Mouse (Mus musculus): ENCODE data around the gene Nanos1. TPM values are rescaled to one million over a fixed set of nuclear protein-coding genes. Genes with fewer than 3 reads are reported as not detected.

Nanos1 gene
- 9.0 and 9.6 TPM in 2 replicates for polyA plus RNA-seq (2016; fragmentation: Nextera tagmentation; extraction: Ambion mirVana)

DNA sequence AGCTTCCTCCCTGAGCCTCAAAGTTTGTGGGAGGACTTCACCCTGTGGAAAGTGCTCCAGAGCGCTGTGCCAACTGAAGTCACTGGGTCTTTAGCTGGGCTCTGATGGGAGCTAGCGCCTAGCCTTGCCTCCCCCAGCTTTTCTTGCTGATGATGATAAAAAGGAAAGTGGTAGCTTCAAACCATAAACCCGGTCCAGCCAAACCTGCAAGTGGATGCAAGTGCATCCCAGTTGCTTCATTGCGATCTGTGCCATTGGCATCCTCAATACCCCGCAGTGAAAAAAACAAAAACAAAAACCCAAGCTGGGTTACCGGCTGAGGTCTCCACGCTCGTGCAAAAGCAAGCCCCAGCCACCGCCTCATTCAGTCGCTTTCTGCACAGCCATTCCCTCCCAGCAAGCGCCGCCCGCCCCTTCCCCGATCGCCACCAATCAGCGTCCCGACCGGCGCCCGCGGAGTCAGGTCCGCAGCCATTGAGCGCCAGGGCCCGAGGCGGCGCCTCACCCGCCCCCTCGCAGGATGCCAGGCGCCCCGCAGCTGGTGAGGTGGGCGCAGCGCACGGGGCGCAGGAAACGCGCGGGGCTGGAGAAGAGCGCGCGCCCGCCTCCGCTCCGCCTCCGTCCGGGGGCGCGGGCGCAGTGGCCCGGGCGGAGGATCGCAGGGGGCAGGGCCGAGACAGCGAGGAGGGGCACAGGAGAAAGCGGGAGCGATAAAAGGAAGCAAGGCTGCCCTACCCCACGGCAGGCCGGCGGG, at the start of gene Nanos1:
TSS of gene Nanos1 (plus strand) at position 550 of the 754 bp plus-strand sequence.
- WGBS: under 1% methylated on average over 54 of the region's 58 CpGs
- Histone ChIP-seq H3K27ac (peak within 1 kb of the TSS; percentile 89), H3K4me2 (replicated peaks) (peak within 1 kb of the TSS; percentile 98), H3K27me3 (peaks cover 17% of the 10 kb centered on the region), H3K4me3 (peak within 1 kb of the TSS; percentile 85), H3K4me1 (peaks cover 19% of the 10 kb centered on the region), H3K9me3 (replicated peaks) (no peaks in the 10 kb centered on the region), H3K9ac (peak within 1 kb of the TSS; percentile 81), H3K36me3 (peaks cover 8% of the 10 kb centered on the region; the same call in 1 of the 2 replicates)
- peak; percentile 96 for ATAC-seq (ENCODE audit: low FRiP score)

DNA sequence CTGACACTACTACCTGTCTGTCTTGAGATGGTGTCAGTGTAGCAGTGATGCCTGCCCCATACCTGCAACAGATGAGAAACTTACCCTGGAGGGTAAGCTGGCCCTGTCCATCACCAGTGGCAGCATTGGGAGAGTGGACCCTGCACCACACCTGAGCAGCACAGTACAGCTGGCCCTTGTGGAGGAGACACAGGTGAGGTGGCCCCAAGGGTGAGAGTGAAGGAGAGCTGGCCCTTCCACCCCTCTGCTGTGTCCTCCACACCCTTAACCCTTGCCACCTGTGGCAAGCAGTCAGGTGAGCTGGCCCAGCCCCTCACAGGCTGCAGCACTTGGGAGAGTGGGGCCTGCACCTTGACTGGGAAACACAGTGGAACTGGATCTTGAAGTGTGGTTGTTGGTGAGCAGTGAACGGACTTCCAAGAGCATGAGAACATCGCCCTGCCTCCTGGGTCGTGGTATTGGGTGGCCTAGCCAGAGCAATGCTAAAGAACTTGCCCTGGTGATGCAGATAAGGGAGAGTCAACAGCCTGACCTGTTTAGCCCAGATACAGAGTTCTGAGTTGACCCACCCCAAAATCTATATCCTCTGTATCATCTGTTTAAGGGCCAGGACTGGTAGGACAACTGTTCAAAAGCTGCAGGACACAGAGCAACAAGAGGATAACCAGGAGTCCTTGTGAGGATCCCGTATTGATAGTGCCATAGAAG, 46.4 kb upstream of the Nanos1 start:
- Histone ChIP-seq H3K9ac (no peak overlapping the region), H3K36me3 (no peaks in the 10 kb centered on the region), H3K9me3 (replicated peaks) (no peaks in the 10 kb centered on the region), H3K4me3 (no peak overlapping the region), H3K27ac (no peak overlapping the region), H3K4me2 (replicated peaks) (no peak overlapping the region), H3K27me3 (no peaks in the 10 kb centered on the region), H3K4me1 (no peaks in the 10 kb centered on the region)
- 85% methylated on average over 4 of the region's 4 CpGs for WGBS
- ATAC-seq (ENCODE audit: low FRiP score): no peak

DNA sequence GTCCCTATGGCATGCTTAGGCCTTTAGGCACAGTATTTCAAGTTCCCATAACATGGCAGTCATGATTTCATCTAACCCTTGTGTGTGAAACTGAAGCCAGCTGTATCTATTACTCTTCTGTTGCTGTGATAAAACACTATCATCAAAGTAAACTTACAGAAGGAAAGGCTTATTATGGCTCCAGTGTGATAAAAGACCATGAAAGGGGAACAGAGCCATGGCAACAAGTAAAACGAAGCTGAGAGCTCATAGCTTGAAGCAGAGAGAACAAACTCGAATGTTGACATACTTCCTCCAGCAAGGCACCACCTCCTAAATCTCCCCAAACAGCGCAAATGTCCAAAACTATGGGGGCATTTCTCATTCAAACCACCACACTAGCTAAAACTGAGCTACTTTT, 45.6 kb upstream of the Nanos1 start:
- ATAC-seq (ENCODE audit: low FRiP score): no peak
- no peaks in the 10 kb centered on the region for H3K4me1 ChIP-seq
- H3K36me3 ChIP-seq: no peaks in the 10 kb centered on the region
- H3K27ac ChIP-seq: no peak overlapping the region
- H3K27me3 ChIP-seq: no peaks in the 10 kb centered on the region
- H3K4me3 ChIP-seq: no peak overlapping the region
- no peak overlapping the region for H3K9ac ChIP-seq
- no peak overlapping the region for H3K4me2 ChIP-seq (replicated peaks)
- H3K9me3 ChIP-seq (replicated peaks): no peaks in the 10 kb centered on the region
- 52% methylated on average over 3 of the region's 3 CpGs for WGBS

DNA sequence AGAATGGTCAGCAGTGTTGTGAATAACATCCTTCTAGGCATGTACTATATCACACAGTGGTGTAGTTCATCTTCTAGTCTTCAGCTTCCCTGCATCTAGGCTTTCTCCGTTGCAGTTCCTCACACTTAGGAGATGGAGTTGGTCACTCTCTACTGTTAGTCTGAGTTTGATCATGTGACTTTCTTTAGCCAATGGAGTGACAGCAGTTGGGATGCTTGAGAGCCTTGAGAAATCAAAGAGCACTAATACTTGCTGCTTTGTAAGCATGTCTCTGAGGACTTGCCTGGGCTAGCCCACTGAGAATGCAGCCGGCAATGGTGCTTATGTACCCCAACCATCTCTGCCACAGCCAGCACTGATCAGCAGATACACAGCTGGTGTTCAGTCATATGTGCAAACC, 43.2 kb upstream of the Nanos1 start:
- no peak for ATAC-seq (ENCODE audit: low FRiP score)
- Histone ChIP-seq H3K4me1 (no peaks in the 10 kb centered on the region), H3K27me3 (no peaks in the 10 kb centered on the region), H3K4me2 (replicated peaks) (no peak overlapping the region), H3K27ac (no peak overlapping the region), H3K9me3 (replicated peaks) (no peaks in the 10 kb centered on the region), H3K36me3 (no peaks in the 10 kb centered on the region), H3K9ac (no peak overlapping the region), H3K4me3 (no peak overlapping the region)
- 89% methylated on average over 2 of the region's 2 CpGs for WGBS

DNA sequence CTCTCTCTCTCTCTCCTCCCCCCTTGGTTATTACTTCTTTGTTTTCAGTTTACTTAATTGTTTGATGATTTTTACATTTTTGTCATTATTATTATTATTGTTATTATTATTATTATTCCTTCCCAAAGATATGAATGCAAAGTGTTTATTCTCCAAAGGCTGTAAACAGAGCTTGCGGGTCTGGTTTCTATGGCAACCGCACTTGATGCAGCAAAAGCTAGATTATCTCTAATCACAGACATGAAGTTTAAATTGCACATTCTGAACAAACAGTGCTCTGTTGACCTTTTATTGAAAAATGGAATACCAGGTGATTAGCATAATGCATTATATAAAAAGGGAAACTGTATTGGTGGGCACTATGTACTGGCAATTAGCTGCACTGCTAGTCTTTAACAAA, 39.4 kb upstream of the Nanos1 start:
- WGBS: 90% methylated on average over 2 of the region's 2 CpGs
- H3K36me3 ChIP-seq: no peaks in the 10 kb centered on the region
- no peak for ATAC-seq (ENCODE audit: low FRiP score)
- H3K9me3 ChIP-seq (replicated peaks): no peaks in the 10 kb centered on the region
- no peak overlapping the region for H3K9ac ChIP-seq
- no peak overlapping the region for H3K27ac ChIP-seq
- no peak overlapping the region for H3K4me2 ChIP-seq (replicated peaks)
- no peaks in the 10 kb centered on the region for H3K27me3 ChIP-seq
- H3K4me1 ChIP-seq: no peaks in the 10 kb centered on the region
- no peak overlapping the region for H3K4me3 ChIP-seq

DNA sequence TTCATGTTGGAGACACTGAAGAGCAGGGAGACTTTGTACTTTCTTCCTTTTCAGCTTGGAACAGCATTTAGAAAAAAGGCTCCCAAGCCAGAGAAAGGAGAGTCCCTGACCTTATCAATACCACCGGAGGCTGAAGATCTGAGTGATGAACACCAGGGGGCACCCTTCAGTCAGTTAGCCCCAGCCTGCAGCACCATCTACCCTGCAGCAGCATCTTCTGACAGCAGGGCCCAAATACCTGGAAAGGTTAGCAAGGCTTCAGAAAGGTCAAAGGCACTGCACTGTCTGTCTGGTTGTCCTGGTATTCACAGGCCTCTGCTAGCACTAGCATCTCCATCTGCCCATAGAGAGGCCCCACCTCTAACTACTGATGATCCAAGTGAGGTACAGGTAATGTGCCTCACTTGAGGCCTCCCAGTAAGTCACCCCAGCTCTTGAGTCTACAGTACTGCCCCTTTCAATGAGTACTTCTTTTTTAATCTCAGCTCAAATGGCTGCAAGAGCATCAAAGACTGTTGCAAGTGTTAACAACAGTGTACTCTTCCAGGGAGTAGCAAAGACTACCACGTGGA, 25.4 kb upstream of the Nanos1 start:
- Histone ChIP-seq H3K4me1 (no peaks in the 10 kb centered on the region), H3K4me3 (no peak overlapping the region), H3K36me3 (no peaks in the 10 kb centered on the region), H3K27ac (no peak overlapping the region), H3K9ac (no peak overlapping the region), H3K4me2 (replicated peaks) (no peak overlapping the region), H3K9me3 (replicated peaks) (no peaks in the 10 kb centered on the region), H3K27me3 (no peaks in the 10 kb centered on the region)
- ATAC-seq (ENCODE audit: low FRiP score): no peak
- WGBS: 49% methylated on average over 2 of the region's 2 CpGs

DNA sequence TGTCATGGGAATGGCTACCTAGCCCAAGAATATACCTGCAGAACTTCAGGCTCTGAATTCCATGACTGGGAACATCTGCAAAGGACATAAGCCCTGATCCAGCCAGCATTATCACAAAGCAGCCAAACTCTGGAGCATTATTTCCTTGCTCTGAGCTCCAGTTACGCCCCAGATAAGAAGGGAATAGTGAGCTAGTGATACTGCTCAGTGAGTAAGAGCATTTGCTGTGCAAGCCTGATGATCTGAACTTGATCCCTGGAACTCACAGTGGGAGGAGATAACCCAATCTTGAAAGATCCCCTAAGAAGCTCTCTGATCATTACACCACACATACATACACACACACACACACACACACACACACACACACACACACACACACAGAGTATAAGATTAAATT, 24.5 kb upstream of the Nanos1 start:
- Histone ChIP-seq H3K4me2 (replicated peaks) (no peak overlapping the region), H3K27me3 (no peaks in the 10 kb centered on the region), H3K9me3 (replicated peaks) (no peaks in the 10 kb centered on the region), H3K36me3 (no peaks in the 10 kb centered on the region), H3K9ac (no peak overlapping the region), H3K4me1 (no peaks in the 10 kb centered on the region), H3K27ac (no peak overlapping the region), H3K4me3 (no peak overlapping the region)
- 70% methylated on average over 1 of the region's 1 CpGs for WGBS
- ATAC-seq (ENCODE audit: low FRiP score): no peak

DNA sequence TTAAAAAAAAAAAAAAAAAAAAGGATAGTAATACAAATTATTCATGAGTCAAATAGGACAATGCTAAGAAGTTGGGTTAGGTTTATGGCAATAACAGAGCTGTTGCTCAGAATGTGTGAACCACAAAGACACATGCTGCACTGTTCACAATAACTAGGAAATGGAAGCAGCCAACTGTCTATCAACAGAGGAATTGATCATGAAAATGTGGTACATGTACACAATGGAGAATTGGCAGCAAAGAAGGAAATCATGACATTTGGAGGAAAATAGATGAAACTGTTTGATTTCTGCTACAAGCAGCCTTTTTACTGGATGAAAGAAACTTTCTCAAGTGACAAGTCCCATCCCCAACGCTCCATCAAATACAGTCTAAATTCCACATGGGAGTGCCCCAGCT, 23.8 kb upstream of the Nanos1 start:
- H3K27me3 ChIP-seq: no peaks in the 10 kb centered on the region
- H3K4me2 ChIP-seq (replicated peaks): no peak overlapping the region
- no peak overlapping the region for H3K9ac ChIP-seq
- no peak for ATAC-seq (ENCODE audit: low FRiP score)
- H3K27ac ChIP-seq: no peak overlapping the region
- no peak overlapping the region for H3K4me3 ChIP-seq
- 63% methylated on average over 1 of the region's 1 CpGs for WGBS
- H3K36me3 ChIP-seq: no peaks in the 10 kb centered on the region
- H3K9me3 ChIP-seq (replicated peaks): no peaks in the 10 kb centered on the region
- H3K4me1 ChIP-seq: no peaks in the 10 kb centered on the region

DNA sequence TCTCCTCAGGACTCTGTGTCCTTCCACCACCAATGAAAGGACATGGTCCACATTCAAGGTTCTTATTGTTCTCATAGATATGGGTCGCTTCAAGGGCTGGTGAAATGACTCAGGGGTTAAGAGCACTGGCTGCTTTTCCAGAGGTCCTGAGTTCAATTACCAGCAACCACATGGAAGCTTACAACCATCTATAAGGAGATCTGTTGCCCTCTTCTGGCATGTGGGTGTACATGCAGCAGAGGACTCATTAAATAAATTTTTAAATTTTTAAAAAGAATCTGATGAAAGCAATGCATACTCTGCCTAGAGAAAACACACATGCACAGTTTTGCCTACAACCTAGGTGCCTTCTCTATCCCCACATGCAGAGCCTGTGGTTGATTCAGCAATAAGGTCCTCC, 15.2 kb upstream of the Nanos1 start:
- Histone ChIP-seq H3K4me3 (no peak overlapping the region), H3K27me3 (no peaks in the 10 kb centered on the region), H3K4me1 (no peaks in the 10 kb centered on the region), H3K36me3 (no peaks in the 10 kb centered on the region), H3K27ac (no peak overlapping the region), H3K9ac (no peak overlapping the region), H3K9me3 (replicated peaks) (no peaks in the 10 kb centered on the region), H3K4me2 (replicated peaks) (no peak overlapping the region)
- 42% methylated on average over 1 of the region's 1 CpGs for WGBS
- no peak for ATAC-seq (ENCODE audit: low FRiP score)

DNA sequence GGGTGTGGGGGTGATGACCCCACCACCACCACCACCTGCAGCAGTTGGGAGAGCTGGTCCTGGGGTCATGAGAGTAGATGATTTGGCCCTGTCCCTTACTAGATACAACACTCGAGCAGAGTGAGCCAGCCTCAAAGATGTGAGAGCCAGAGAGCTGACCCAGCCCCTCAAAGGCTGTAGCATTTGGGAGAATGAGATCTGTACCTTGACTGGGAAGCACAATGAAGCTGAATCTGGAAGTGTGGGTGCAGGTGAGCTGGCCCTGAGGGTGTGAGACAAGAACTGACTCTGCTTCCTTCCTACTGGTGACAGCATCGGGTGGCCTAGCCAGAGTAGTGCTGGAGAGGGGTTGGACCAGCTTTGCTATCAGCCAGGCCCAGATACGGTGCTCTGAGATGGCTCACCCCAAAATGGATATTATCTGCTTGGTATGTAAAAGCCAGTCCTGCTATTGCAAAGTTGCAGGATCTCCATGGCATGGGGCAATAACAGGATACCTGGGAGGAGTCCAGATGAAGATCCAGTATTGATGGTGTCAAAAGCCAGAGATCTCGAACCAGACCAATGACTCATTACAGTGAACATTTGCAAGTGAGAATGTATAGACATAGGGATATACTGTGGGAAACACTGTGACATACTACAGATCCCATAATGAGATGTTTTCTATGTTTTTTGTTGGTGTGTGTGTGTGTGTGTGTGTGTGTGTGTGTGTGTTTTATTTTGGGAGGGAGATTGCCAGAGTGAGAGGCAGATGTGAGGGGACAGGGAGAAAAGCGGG, 11.8 kb upstream of the Nanos1 start:
- no peak overlapping the region for H3K4me3 ChIP-seq
- H3K4me2 ChIP-seq (replicated peaks): no peak overlapping the region
- WGBS: 82% methylated on average over 5 of the region's 5 CpGs
- no peak overlapping the region for H3K9ac ChIP-seq
- H3K9me3 ChIP-seq (replicated peaks): no peaks in the 10 kb centered on the region
- no peak overlapping the region for H3K27ac ChIP-seq
- no peaks in the 10 kb centered on the region for H3K36me3 ChIP-seq
- H3K4me1 ChIP-seq: no peaks in the 10 kb centered on the region
- H3K27me3 ChIP-seq: no peaks in the 10 kb centered on the region
- ATAC-seq (ENCODE audit: low FRiP score): no peak

DNA sequence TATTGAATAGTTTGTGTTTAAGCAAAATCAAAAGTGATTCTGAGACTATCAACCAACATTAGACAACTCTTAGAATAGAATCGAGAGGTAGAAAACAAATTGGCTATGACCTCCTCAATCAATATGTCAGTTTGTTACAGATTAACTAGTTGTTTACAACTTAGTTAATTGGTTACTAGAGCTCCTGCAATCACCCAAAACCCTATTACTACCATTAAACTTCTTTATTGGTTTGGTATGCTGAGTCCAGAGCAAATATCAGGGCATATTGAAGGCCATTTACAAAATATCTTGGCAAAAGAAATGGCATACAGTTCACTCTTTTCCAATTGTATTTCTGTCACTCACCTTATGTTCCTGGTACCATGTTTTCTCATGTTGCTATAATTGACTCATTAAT, 8.0 kb upstream of the Nanos1 start:
- WGBS: 78% methylated on average over 1 of the region's 1 CpGs
- H3K27me3 ChIP-seq: no peaks in the 10 kb centered on the region
- no peaks in the 10 kb centered on the region for H3K4me1 ChIP-seq
- H3K4me2 ChIP-seq (replicated peaks): no peak overlapping the region
- H3K9ac ChIP-seq: no peak overlapping the region
- no peak overlapping the region for H3K27ac ChIP-seq
- H3K36me3 ChIP-seq: no peaks in the 10 kb centered on the region
- no peaks in the 10 kb centered on the region for H3K9me3 ChIP-seq (replicated peaks)
- H3K4me3 ChIP-seq: no peak overlapping the region
- ATAC-seq (ENCODE audit: low FRiP score): no peak

All from hindbrain, embryonic 12.5 days (tissue).